Mouse (Mus musculus): Measurements from ENCODE around the gene Slc24a3.

The Slc24a3 gene

DNA sequence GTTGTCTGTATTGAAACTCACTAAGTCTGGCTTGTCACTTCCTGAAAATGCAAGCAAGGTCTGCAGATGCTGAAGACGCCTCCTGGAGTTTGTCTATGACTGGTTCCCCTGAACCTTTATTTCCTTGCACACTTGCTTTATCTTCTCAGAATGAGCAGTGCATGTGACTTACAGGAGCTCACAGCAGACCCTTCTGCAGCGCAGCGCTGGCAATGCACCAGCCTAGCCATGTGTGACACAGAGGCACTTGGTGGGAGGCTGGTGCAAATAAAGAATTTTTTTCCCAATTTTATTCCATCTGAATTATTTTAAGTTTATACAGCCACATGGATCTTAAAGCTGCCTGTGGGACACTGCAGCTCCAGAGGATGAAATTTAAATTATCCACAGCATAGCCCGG is 452.1 kb downstream of the Slc24a3 start:
- no peak for DNase-seq (ENCODE audit: low read depth, low spot score)

DNA sequence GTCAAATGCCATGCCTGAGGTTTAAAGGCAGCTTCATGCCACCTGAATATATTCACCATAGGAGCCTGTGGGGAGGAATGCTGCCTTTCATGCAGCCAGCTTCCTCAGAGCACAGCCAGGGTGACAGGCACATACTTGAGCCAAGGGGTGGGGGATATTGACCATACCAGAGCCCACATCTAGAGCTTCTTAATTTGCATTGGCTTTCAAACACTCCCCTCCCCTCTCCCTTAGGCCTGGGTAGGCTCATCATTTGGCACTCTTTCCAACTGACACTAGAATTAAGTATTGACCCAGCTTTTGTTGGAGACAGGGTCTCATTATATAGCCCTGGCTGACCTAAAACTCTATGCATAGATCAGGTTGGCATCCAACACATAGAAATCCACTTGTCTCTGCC is 453.2 kb downstream of the Slc24a3 start:
- DNase-seq (ENCODE audit: low read depth, low spot score) = no peak

DNA sequence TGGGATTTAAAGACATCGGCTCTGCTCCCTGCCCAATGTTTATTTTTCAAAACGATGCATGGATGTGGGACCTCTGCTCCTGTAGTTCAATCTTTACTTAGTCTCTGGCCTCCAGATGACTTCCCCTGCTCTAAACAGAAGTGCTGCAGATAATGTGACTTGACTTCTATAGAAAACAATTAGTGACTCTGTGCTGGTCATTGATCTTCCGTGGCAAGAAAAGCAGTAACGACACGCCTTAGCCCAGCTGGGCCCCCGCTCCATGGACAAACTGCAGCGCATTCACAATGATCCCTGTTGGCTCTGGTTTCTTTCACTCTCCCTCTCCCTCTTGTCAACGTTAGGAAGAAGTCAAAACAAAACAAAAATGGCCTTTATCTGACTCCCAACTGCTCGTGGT is 453.6 kb downstream of the Slc24a3 start:
- no peak for DNase-seq (ENCODE audit: low read depth, low spot score)

- DNase-seq (ENCODE audit: low read depth, low spot score) = no peak
Measured at GRCm38 (mm10) chr2:145631123-145631798, 463.7 kb downstream of the Slc24a3 start.

- DNase-seq (ENCODE audit: low read depth, low spot score) = no peak
Measured at GRCm38 (mm10) chr2:145631799-145632174, 464.2 kb downstream of the Slc24a3 start.

DNA sequence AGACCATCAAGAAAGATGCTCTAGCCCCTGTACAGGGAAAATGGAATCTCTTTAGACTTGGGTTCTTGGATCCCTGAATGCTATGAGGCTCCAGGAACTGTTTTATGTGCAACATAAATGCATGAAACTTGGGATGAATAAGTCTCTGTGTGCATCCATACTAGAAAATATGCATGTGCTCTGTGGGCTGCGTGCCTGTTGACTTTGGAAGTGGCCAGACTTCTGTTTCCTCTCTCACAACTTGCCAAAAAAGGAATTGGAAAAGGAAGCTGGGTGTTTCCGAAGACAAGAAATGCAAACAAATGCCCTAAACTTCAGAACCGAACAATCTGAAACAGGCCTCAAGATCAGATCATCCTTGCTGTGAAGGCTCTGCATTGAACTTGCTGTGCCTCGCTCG is 466.3 kb downstream of the Slc24a3 start:
- no peak for DNase-seq (ENCODE audit: low read depth, low spot score)

- DNase-seq (ENCODE audit: low read depth, low spot score) = no peak
Measured at GRCm38 (mm10) chr2:145640255-145640984, 472.9 kb downstream of the Slc24a3 start.

GRCm38 (mm10) chr2:145655373-145655960 is 487.9 kb downstream of the Slc24a3 start:
- DNase-seq (ENCODE audit: low read depth, low spot score) = no peak

DNA sequence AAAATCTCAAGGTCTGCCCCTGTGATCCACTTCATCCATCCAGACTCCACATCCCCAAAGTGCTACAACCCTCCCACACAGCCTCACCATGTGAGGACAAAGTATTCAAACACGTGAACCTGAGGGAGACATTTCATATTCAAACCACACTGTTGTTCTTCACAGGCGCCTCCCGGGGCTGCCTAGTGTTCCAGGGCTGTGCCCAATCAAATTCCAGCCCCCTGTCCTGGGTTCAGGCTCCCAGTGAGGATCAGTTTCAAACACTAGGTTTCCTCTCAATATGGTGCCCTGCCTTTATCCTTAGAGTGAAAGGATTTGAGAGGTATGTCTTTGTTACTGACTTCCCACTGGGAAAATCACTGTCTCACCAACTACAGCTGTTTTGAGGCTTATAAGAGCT is 488.6 kb downstream of the Slc24a3 start:
- DNase-seq (ENCODE audit: low read depth, low spot score) = no peak

DNA sequence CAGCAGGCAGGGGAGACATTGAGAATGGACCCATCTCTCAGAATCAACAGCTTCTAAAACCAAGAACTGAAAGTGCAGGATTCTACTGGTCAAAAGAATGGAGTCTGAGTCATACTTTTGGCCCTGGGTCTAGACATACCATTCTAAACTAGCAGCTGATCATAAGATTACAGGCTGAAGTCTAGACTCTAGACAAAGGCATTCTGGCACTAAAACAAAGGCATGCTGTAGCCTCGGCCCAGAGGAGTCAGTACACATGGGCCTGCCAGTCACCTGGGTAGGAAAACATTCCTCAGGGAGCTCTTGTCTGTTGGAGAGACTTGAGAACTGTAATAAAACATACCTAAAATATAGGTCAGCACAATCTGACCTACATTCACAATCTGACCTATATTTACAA is 489.2 kb downstream of the Slc24a3 start:
- DNase-seq (ENCODE audit: low read depth, low spot score) = no peak

GRCm38 (mm10) chr2:145661242-145661641 is 493.7 kb downstream of the Slc24a3 start:
- DNase-seq (ENCODE audit: low read depth, low spot score) = no peak

- no peak for DNase-seq (ENCODE audit: low read depth, low spot score)
Measured at GRCm38 (mm10) chr2:145663899-145664298, 496.3 kb downstream of the Slc24a3 start.

DNA sequence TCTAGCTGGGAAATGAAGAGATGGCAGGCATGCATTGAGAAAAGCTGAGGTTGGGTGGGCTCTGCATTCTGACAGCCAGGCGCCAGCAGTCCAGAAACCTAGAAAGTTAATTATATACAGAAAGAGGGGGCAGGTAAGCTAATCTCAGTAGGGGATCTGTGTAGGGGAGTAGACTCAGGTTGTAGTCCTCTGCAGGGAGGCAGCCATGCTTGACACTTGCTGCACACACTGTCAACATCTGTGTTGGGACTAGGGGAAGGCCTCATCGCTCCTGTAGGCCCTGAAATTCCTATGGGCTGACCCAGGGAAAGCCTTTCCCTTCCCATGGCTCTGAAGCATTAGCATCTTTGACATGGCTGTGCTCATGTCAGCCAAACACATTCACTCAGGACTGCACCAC is 496.8 kb downstream of the Slc24a3 start:
- DNase-seq (ENCODE audit: low read depth, low spot score) = no peak

GRCm38 (mm10) chr2:145668135-145668534 is 500.6 kb downstream of the Slc24a3 start:
- no peak for DNase-seq (ENCODE audit: low read depth, low spot score)

DNA sequence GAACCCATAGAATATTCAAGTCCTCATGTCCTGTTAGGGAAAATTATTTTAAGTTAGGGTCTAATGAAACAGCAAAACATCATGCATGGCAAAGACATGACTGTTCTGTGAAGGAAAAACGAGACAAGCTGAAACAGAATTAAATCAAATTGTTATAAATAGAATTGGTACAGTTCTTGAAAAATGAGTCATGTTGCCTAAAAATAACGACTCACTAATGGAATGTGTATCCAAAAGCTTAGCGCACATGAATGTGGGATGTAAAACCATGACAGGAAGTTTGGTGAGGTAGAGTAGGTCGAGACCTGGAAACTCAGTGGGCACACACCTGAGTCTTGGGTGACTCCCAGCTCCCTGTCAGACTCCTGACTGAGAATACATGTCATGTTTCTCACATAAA is 502.6 kb downstream of the Slc24a3 start:
- no peak for DNase-seq (ENCODE audit: low read depth, low spot score)

GRCm38 (mm10) chr2:145674496-145675141 is 507.1 kb downstream of the Slc24a3 start:
- DNase-seq (ENCODE audit: low read depth, low spot score) = no peak

- no peak for DNase-seq (ENCODE audit: low read depth, low spot score)
Measured at GRCm38 (mm10) chr2:145675142-145675755, 507.7 kb downstream of the Slc24a3 start, which contains the start of gene Rin2. Gene Rin2 (plus strand): TSS chr2:145675215.

- no peak for DNase-seq (ENCODE audit: low read depth, low spot score)
Measured at GRCm38 (mm10) chr2:145675756-145676543, 508.4 kb downstream of the Slc24a3 start.

- no peak for DNase-seq (ENCODE audit: low read depth, low spot score)
Measured at GRCm38 (mm10) chr2:145676544-145676925, 509.0 kb downstream of the Slc24a3 start.

DNA sequence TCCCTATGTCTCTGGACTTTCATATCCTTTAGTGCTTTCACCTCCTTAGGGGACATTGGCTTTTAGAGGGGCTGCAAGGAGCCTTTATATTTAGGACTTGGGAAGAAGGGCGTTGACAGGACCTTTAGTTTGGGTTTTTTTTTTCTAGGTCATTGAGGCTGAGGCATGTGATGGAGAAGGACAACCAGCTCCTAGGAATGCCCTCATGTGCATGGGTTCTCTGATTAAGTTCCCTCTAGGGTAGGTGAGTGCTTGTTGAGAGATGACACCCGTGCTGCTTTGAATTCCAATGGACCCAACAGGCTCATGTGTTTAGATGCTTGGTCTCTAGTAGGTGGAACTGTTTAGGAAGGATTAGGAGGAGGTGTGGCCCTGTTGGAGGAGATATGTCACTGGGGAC is 509.4 kb downstream of the Slc24a3 start:
- no peak for DNase-seq (ENCODE audit: low read depth, low spot score)

GRCm38 (mm10) chr2:145680141-145680540 is 512.6 kb downstream of the Slc24a3 start:
- DNase-seq (ENCODE audit: low read depth, low spot score) = no peak
